Mouse (Mus musculus) urinary bladder, postnatal 4 days (tissue): Measurements from ENCODE around the gene Mrpl34.
A peak's percentile ranks its signal among the peaks of the same experiment; 100 is the strongest.
"Not testable (repeated sequence)": the region's sequence is repeated elsewhere in the genome, so short reads cannot be mapped to it uniquely, and the experiment has no call there.

ENCODE experiments used
- DNase-seq, 2 experiments: peaks; one replicate each; pipeline ENCODE4 v3.0.0; 2021 to 2022; ENCODE audit warnings: low spot score in 2 of 2

Gene Mrpl34

GRCm38 (mm10) chr8:71464513-71465500 is at the start of gene Mrpl34:
TSS of gene Mrpl34 (plus strand) at chr8:71464959.
- DNase-seq: peak; percentile 97 to 98

DNA sequence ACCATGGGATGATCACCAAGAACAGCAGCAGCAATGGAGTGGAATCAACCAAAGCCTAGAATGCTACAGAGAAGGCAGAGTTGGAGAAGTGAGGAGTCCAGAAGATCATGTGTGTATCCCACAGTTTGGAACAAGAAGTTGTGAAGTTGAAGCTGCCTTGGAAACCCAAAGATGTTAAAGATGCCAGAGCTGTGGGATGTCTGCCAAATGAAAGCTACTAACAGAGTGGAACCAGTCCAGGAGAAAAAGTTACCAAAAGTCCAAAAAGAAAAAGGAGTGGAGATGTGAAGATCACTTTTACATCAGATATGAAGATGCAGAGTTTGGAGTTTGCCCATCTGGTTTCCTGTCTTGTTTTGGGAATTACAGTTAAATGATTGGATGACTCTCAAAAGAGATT is 42.6 kb upstream of the Mrpl34 start:
- no peak for DNase-seq

DNA sequence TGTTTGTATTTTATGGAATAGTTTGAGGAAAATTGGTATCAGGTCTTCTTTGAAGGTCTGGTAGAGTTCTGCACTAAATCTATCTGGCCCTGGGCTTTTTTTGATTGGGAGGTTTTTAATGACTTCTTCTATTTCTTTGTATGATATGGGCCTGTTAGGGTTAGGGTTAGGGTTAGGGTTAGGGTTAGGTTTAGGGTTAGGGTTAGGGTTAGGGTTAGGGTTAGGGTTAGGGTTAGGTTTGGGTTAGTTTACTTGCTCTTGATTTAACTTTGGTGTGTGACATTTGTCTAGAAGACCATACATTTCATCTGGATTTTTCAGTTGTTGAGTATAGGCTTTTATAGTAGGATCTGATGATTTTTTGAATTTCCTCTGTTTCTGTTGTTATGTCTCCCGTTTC is 31.8 kb upstream of the Mrpl34 start:
- not testable (repeated sequence) for DNase-seq

- DNase-seq: no peak
Measured at GRCm38 (mm10) chr8:71437041-71437440, 27.7 kb upstream of the Mrpl34 start.

GRCm38 (mm10) chr8:71441404-71441803 is 23.4 kb upstream of the Mrpl34 start:
- DNase-seq: no peak

DNA sequence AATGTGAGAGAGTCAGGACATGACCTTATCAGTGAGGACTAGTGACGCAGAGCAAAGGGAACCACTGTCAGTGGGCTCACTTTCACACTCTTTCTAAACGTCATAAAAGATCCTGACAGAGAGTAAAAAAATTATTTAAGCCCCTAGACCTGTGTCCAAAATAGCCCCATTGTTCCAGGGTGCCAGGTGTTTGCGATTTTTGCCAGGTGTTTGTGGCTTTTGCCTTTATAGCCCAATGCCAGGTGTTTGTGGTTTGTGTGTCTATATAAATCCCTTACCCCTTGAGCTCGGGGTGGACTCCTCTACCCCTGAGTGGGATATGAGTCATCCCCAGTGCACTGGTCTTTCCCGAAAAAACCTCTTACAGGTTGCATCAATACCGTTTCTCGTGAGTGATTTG is 19.7 kb upstream of the Mrpl34 start:
- DNase-seq: no peak

DNA sequence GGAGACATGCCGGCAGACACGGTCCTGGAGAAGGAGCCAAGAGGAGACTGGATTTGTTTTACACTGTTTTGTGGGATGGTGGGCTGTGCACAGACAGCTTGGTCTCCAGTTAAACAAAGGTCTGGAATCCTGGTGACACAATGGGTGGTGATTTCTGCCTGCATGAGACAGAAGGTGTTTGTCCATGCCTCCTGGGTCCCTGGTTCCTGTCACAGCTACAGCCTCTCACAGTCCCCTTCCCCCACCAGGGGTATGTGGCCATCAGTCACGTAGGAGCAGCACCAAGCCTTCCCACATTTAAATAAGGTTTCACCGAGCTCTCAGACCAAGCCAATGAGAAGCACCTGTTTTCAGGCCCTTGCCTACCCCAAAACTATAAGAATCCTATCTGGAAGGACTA is 13.4 kb upstream of the Mrpl34 start:
- no peak for DNase-seq

DNA sequence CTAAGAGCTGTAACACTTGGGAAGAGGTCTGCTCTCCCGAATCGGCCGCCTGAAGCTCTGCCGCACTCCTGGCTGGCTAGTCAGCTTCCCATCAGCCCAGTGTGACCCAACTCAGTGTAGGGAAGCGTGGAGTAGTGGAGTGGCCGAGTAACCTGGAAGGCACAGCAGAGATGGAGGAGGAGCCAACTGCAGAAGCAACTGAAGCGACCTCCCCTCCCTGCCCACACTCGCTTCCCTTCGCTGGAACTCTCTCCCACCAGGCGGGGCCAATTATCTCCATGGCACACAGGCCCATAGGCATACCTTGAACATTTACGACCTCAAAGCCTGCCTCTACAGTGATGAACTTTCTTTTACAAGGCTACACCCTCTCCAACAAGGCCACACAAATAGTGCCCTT is 13.0 kb upstream of the Mrpl34 start:
- no peak for DNase-seq

DNA sequence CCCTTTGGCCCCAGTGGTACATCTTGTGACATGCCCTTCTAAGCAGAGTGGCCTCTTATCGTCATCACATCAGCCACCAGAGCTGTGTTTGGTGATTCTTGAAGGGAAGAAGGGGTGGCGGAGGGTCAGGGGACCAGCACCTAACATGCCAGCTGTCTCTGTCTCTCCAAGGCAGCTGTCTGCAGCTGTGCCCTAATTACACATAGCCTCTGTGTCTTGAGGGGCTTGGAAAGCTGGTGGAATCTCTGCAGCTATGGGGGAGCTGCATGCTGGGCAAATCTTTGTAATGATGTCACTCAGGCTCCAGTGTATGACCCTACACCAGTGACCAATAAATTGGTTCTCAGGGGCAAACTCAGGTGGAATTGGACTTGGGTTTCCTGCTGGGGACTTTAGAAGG is 12.1 kb upstream of the Mrpl34 start:
- no peak for DNase-seq

DNA sequence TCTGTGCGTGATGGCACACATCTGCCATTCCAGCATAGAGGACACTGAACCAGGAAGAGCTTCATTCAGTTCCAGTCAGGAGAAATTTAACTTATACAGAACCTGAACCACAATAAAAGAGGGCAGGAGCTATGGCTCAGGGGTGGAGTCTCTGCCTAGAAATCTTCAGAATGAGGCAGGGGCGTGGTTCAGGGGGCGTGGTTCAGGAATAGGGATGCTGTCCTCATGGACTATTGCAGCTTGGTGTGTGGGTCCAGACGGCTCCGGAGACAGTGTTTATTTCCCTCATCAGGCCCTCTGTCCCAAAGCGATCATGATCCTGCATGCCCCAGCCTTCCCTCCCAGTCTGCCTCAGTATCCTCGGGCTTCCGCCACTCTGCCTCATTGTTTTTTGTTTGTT is 10.1 kb upstream of the Mrpl34 start:
- peak in 1 of 2 experiments; percentile 53 for DNase-seq

DNA sequence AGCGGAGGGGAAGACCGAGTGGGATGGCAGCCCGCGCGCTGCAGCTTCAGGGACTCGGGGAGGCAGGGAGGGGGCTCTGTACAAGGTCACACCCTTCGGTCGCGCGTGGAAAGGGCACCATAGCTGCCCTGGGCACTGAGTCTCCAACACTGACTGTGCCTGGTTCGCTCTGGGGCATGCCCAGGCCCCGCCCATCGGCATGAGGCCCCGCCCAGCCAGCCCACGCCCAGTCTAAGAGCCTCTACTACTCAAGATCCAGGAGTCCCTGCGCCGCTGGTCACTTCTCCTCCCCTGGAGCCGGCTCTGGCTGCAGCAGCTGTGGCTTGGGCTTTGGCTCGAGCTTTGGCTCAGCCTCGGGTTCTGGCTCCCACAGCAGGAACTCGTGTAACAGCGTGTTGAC is 7.9 kb upstream of the Mrpl34 start:
- peak in 1 of 2 experiments; percentile 55 for DNase-seq

DNA sequence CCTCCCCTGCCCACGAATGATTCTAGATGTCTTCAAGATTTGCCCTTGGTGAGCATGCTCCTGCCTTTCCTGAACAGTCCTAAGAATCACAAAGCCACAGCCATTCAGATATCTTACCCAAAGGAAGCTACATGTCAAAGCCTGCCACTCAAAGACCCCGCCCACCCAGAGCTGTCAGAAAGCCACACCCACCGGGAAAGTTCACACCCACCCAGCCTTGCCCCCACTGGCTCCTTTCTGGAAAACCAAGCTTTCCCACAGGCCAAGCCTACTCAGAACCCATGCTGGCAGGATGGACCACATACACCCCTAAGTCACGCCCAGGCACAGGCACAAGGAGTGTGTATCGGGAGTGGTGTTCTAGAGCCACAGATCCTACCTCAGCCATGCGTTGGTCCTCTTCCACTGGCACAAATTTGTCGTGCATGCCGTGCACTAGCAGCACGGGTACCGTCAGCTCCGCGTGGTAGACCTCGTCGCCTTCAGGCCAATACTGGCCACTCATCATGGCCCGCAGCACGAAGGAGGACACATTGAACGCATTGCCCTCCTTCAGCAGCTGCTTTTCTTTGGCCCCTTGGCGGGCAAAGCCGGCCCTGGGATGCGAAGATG is 7.0 kb upstream of the Mrpl34 start:
- DNase-seq: peak in 1 of 2 experiments; percentile 58

GRCm38 (mm10) chr8:71460716-71461115 is 4.0 kb upstream of the Mrpl34 start:
- DNase-seq: no peak

- DNase-seq: no peak
Measured at GRCm38 (mm10) chr8:71461152-71461840, 3.5 kb upstream of the Mrpl34 start.

GRCm38 (mm10) chr8:71462191-71462590 is 2.6 kb upstream of the Mrpl34 start:
- no peak for DNase-seq

GRCm38 (mm10) chr8:71462786-71463185 is 2.0 kb upstream of the Mrpl34 start:
- no peak for DNase-seq

GRCm38 (mm10) chr8:71463188-71464033 is 1.3 kb upstream of the Mrpl34 start, which contains the start of gene Abhd8:
TSS of gene Abhd8 (minus strand) at chr8:71463655.
- peak; percentile 95 to 96 for DNase-seq

DNA sequence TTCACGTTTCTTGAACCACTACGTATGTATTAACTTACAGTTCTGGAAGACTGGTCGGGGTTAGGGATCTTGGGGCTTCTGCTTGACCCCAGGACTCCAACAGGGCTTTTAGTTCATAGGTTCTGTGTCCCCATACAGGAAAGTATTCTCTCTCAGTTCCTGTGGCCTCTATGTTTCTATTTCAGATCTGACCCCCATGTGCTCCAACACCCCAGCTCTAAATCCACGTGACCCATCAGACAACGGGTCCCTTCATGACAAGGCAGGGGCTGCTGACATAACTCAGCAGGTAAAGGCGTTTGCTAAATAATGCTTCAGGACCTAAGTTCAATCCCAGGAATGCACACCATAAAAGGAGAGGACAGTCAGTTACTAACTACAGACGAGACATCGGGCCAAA is 974 bp downstream of the Mrpl34 start:
- DNase-seq: no peak

- no peak for DNase-seq
Measured at GRCm38 (mm10) chr8:71466198-71466597, 1.4 kb downstream of the Mrpl34 start.

DNA sequence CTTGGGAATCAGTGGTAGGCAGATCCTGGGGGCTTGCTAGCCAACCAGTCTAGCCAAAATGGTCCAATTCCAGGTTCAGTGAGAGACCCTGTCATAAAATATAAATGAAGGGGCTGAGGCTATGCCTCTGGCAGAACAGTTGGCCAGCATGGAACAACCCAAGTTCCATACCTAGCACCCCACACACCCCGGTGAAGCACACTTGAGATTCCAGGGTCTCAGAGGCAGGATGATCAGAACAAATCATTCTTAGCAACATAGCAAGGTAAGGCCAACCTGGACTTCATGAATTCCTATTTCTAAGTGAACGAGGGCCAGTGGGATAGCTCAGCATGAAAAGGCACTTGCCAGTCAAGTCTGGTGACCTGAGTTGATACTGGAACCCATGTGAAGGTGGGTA is 2.4 kb downstream of the Mrpl34 start:
- no peak for DNase-seq

GRCm38 (mm10) chr8:71468001-71468400 is 3.2 kb downstream of the Mrpl34 start:
- no peak for DNase-seq
